Mouse (Mus musculus) ES-Bruce4 (cell line): Measurements from ENCODE around the gene Sox12.

Source experiments
- CTCF ChIP-seq: IDR thresholded peaks from one replicate; pipeline ENCODE4 v1.8.1; 2011; ENCODE audit warnings: low read depth, low read length
- EP300 ChIP-seq: IDR thresholded peaks from 2 replicates; pipeline ENCODE4 v1.6.1; 2011; ENCODE audit warnings: low read depth, low read length; ENCODE audit not compliant: insufficient read depth
- POLR2A ChIP-seq: IDR thresholded peaks from one replicate; pipeline ENCODE4 v1.8.1; 2011; ENCODE audit warnings: low read length; ENCODE audit not compliant: insufficient read depth

DNA sequence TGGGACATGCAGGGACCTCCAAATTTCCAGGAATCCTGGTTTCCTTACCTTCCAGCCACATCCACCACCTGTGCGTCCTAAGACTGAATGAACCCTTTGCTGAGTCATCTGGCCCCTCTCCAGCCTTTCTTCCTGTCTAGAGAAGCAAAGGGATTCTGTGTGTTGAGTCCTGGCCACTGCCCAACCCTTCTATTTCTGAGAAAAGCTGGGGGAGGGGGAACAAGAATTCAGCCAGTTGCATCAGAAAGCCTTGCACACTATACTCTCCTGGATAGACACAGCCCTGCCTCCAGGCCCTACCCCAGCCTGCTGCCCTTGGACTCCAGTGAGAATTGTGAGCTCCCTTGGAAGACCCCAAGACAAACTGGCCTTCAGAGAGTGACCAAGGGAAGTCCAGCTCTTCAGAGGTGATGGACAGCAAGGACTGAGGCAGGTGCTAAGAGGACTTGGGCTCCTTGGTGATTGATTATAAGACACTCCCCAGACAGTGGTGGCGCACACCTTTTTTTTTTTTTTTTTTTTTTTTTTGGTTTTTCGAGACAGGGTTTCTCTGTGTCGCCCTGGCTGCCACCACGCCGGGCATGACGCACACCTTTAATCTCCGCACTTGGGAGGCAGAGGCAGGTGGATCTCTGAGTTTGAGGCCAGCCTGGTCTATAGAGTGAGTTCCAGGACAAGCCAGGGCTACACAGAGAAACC lies 47.9 kb downstream of the Sox12 start:
- TF ChIP-seq EP300 = peak; percentile 93
- TF ChIP-seq CTCF = no peak
- TF ChIP-seq POLR2A = no peak
